Mouse (Mus musculus) CH12.LX (cell line): Measurements from ENCODE around the gene Unk.

ENCODE experiments used
- CHD2 ChIP-seq: IDR thresholded peaks from 2 replicates; pipeline ENCODE4 v1.6.1; 2011; ENCODE audit warnings: low read length, improper control_type of control experiment
- CTCF ChIP-seq, 2 experiments: IDR thresholded peaks in 1 of 2; conservative IDR thresholded peaks in 1 of 2; 2 replicates each; pipeline ENCODE4 v1.5.1; 2011 to 2012; ENCODE audit warnings: low read depth in 2 of 2, low read length in 2 of 2, improper control_type of control experiment in 1 of 2, inconsistent platforms in 1 of 2, mild to moderate bottlenecking in 1 of 2, moderate library complexity in 1 of 2
- E2F4 ChIP-seq: IDR thresholded peaks from 2 replicates; pipeline ENCODE4 v1.6.1; 2011; ENCODE audit warnings: low read depth, low read length, improper control_type of control experiment; ENCODE audit not compliant: insufficient replicate concordance
- EP300 ChIP-seq: IDR thresholded peaks from 2 replicates; pipeline ENCODE4 v1.6.1; 2011; ENCODE audit warnings: low read length, improper control_type of control experiment
- JUND ChIP-seq: conservative IDR thresholded peaks from 2 replicates; pipeline ENCODE4 v1.6.1; 2011; ENCODE audit warnings: low read depth, low read length, improper control_type of control experiment
- KAT2A ChIP-seq: IDR thresholded peaks from 2 replicates; pipeline ENCODE4 v1.6.1; 2012; ENCODE audit warnings: low read length, improper control_type of control experiment, inconsistent platforms; ENCODE audit not compliant: insufficient replicate concordance
- MAX ChIP-seq: IDR thresholded peaks from 2 replicates; pipeline ENCODE4 v1.6.1; 2011; ENCODE audit warnings: low read length, improper control_type of control experiment
- MAZ ChIP-seq: IDR thresholded peaks from 2 replicates; pipeline ENCODE4 v1.6.1; 2012; ENCODE audit warnings: low read depth, mild to moderate bottlenecking, inconsistent platforms, low read length, improper control_type of control experiment, moderate library complexity
- POLR2A ChIP-seq: IDR thresholded peaks from 2 replicates; pipeline ENCODE4 v1.6.1; 2011; ENCODE audit warnings: low read depth, mild to moderate bottlenecking, improper control_type of control experiment, low read length
- RAD21 ChIP-seq: IDR thresholded peaks from 2 replicates; pipeline ENCODE4 v1.6.1; 2011; ENCODE audit warnings: low read depth, mild to moderate bottlenecking, low read length, improper control_type of control experiment, moderate library complexity
- TCF12 ChIP-seq: IDR thresholded peaks from 2 replicates; pipeline ENCODE4 v1.6.1; 2014; ENCODE audit warnings: low read depth, mild to moderate bottlenecking, inconsistent platforms, low read length, improper control_type of control experiment
- ZC3H11A ChIP-seq: IDR thresholded peaks from 2 replicates; pipeline ENCODE4 v1.6.1; 2012; ENCODE audit warnings: low read depth, mild to moderate bottlenecking, inconsistent platforms, low read length, improper control_type of control experiment
- ZNF384 ChIP-seq: IDR thresholded peaks from 2 replicates; pipeline ENCODE4 v1.6.1; 2012; ENCODE audit warnings: low read depth, low read length, improper control_type of control experiment, inconsistent platforms

DNA sequence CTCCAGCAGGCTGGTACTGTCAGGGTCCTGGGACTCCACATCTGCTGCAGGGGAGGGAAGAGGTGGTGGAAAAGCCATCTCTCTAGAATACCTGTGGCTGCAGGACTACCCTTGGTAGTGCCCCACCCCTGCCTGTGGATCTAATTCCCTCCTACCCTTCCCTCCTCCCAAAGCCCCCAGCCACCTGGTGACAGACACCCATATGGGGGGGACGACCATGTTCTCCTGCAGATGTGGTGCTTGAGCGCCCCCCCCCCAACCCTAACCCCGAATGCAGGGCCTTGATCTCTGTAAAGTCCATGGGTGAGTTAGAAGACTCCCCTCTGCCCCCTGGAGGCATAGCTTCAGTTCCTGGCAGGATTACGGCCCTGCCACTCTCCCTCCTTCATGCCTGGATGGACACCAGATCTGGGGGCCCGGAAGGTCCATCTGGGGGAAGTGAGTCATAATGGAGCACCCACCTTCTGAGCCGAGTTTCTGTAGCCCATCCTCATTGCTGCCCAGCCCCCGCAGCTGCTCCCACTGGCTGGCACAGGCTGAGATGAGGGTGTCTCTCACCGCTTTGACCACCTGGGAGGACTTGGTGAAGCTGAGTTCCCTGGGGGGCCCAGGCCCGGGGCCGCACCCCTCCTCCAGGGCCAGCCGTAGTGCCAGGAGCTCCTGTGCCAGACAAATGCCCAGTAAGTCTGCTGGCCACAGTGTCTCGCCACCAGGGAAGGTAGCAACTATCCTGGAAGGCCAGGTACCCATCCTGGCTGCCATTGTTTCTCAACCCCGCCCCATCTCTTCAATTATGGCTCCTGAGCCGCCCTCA lies 77.0 kb downstream of the Unk start:
- TF ChIP-seq E2F4 (no peak), CTCF (conservative IDR thresholded peaks at IDR 0.05 in 1 of 2, IDR thresholded peaks at IDR 0.05 in 1 of 2; ENCODE audit: low read depth in 2 of 2, low read length in 2 of 2) (peak in 1 of 2 experiments; percentile 42; a peak in 2 of 4 replicates), MAX (no peak), KAT2A (no peak), MAZ (no peak), ZNF384 (no peak), EP300 (no peak), ZC3H11A (no peak), RAD21 (no peak; the same call in 1 of the 2 replicates), JUND (no peak), POLR2A (no peak), TCF12 (no peak), CHD2 (no peak)
